Mouse (Mus musculus): ENCODE measurements at regions not wholly inside any gene's neighbourhood (a gene's known extent, or its start where the extent isn't known, plus 50 kb on each side); places are given as distances from the start of the nearest gene placed in this dataset.

DNA sequence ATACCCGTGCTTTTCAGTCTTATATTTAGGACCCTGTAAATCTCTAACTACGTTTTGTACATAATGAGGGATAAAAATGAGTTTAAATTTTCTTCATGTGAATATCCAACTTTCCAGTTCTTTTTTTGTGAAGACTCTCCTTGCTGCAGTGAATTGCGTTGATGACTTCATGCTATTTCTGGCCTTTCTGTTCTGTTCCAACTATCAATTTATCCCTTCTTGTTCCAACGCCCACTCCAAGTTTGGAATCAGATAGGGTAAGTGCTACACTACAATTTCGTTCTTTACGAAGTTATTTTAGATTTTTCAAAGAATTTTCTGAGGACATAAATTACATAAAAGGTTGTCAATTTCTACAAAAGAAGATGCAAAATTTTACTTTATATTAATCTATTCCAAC, 1481.7 kb upstream of the Jmjd1c start:
- in situ Hi-C loops (cut with MboI, MseI) = loop anchor here (25.0 kb wide), 1 partner anchor 1973 kb away; no protein-coding TSS in a partner anchor

All from T-helper 2 cell (primary cell).